Mouse (Mus musculus): Measurements from ENCODE around the gene Rfx7. TPM values are rescaled to one million over a fixed set of nuclear protein-coding genes. Genes with fewer than 3 reads are reported as not detected.

The Rfx7 gene
- polyA plus RNA-seq (2014; fragmentation: Illumina TruSeq; extraction: RNeasy Lipid Tissue Mini Kit (QIAGEN cat#74804); ENCODE audit: low read depth, low replicate concordance), result 6.2 TPM

GRCm38 (mm10) chr9:72531996-72532380 lies at the start of gene Rfx7:
Gene Rfx7, plus strand, starts transcription at chr9:72532240.

GRCm38 (mm10) chr9:72492194-72492565 lies 39.9 kb upstream of the Rfx7 start, which contains the start of gene Tex9:
Gene Tex9, minus strand, starts transcription at chr9:72492212.

GRCm38 (mm10) chr9:72661895-72662661 lies 130.0 kb downstream of the Rfx7 start, which contains the start of gene Nedd4:
Gene Nedd4, plus strand, starts transcription at chr9:72662346.

Other genes starting within 250 kb of the Rfx7 start
- 0.16 TPM for gene Mns1, start 94.2 kb upstream of the Rfx7 start, polyA plus RNA-seq (2014; fragmentation: Illumina TruSeq; extraction: RNeasy Lipid Tissue Mini Kit (QIAGEN cat#74804); ENCODE audit: low read depth, low replicate concordance)
- 3.3 TPM for gene Tex9, start 40.0 kb upstream of the Rfx7 start, polyA plus RNA-seq (2014; fragmentation: Illumina TruSeq; extraction: RNeasy Lipid Tissue Mini Kit (QIAGEN cat#74804); ENCODE audit: low read depth, low replicate concordance)
- gene Nedd4, start 130.1 kb downstream of the Rfx7 start, polyA plus RNA-seq (2014; fragmentation: Illumina TruSeq; extraction: RNeasy Lipid Tissue Mini Kit (QIAGEN cat#74804); ENCODE audit: low read depth, low replicate concordance), result 266 TPM